Mouse (Mus musculus) heart, adult 18-20 months (tissue): Measurements from ENCODE around the gene Gpx6. TPM values are rescaled to one million over a fixed set of nuclear protein-coding genes. Genes with fewer than 3 reads are reported as not detected.
A peak's percentile ranks its signal among the peaks of the same experiment; 100 is the strongest.

ENCODE experiments used
- DNase-seq, 2 experiments: peaks; one replicate each; pipeline ENCODE4 v3.0.0; 2021 to 2022; ENCODE audit warnings: mixed read lengths in 1 of 2
- total RNA-seq, 2 experiments: library from RNA; stranded (reverse); gene quantifications; 2 replicates each; pipeline ENCODE4 v1.2.3; 2021

Gpx6 gene
- total RNA-seq, 2 experiments from 2014 or later, result not detected

GRCm38 (mm10) chr13:21323405-21323804 lies 11.5 kb downstream of the Gpx6 start:
- DNase-seq, result no peak

GRCm38 (mm10) chr13:21326191-21326590 lies 14.3 kb downstream of the Gpx6 start:
- peak; percentile 7 to 20 for DNase-seq

GRCm38 (mm10) chr13:21326657-21327211 lies 14.8 kb downstream of the Gpx6 start:
- DNase-seq, result peak; percentile 79 to 92

GRCm38 (mm10) chr13:21327424-21327823 lies 15.5 kb downstream of the Gpx6 start:
- DNase-seq, result peak in 1 of 2 experiments; percentile 7

- no peak for DNase-seq
These were observed 34.7 kb downstream of the Gpx6 start, which contains the start of gene Olfr1367 for GRCm38 (mm10) chr13:21346610-21347009. Gene Olfr1367, plus strand, starts transcription at chr13:21346910.

- DNase-seq, result no peak
These were observed 38.7 kb downstream of the Gpx6 start for GRCm38 (mm10) chr13:21350593-21350992.

- peak; percentile 92 to 96 for DNase-seq
These were observed 50.8 kb downstream of the Gpx6 start, which contains the start of gene Zscan12 for GRCm38 (mm10) chr13:21362621-21363248. Gene Zscan12, plus strand, starts transcription at chr13:21362820.

- DNase-seq, result no peak
These were observed 51.8 kb downstream of the Gpx6 start for GRCm38 (mm10) chr13:21363719-21364118.

GRCm38 (mm10) chr13:21366635-21367034 lies 54.7 kb downstream of the Gpx6 start:
- DNase-seq, result no peak

Other genes starting within 250 kb of the Gpx6 start
- gene Olfr1370, start 237.2 kb upstream of the Gpx6 start, total RNA-seq, result not detected
- gene Olfr1369-ps1, start 200.6 kb upstream of the Gpx6 start, total RNA-seq, result not detected
- gene Olfr263, start 182.5 kb upstream of the Gpx6 start, total RNA-seq, result not detected
- gene Olfr1368, start 166.3 kb upstream of the Gpx6 start, total RNA-seq, result not detected
- 10 to 100 TPM; 20.5 to 21.4 TPM for gene Trim27, start 132.7 kb upstream of the Gpx6 start, total RNA-seq
- gene Gpx5, start 19.4 kb upstream of the Gpx6 start, total RNA-seq, result not detected
- gene Olfr1367, start 34.8 kb downstream of the Gpx6 start, total RNA-seq, result not detected
- 1 to 10 TPM; 5.5 to 5.9 TPM for gene Zscan12, start 50.7 kb downstream of the Gpx6 start, total RNA-seq
- gene Zkscan3, start 90.6 kb downstream of the Gpx6 start, total RNA-seq, result 10 to 100 TPM; 28.5 to 31.4 TPM
- under 1 TPM; 0.35 to 0.54 TPM for gene Pgbd1, start 128.9 kb downstream of the Gpx6 start, total RNA-seq
- 10 to 100 TPM; 22.2 to 25.9 TPM for gene Zscan26, start 141.6 kb downstream of the Gpx6 start, total RNA-seq
- gene Nkapl, start 156.4 kb downstream of the Gpx6 start, total RNA-seq, result under 1 TPM; 0.44 to 0.52 TPM
- 1 to 10 TPM in 1 of 2 experiments, under 1 TPM in 1; 0.79 to 1.3 TPM for gene Zkscan4, start 166.8 kb downstream of the Gpx6 start, total RNA-seq
- not detected for gene Gm10065, start 167.3 kb downstream of the Gpx6 start, total RNA-seq
- 10 to 100 TPM; 25.7 to 26.8 TPM for gene AK157302, start 183.1 kb downstream of the Gpx6 start, total RNA-seq
- gene Gm11273, start 189.3 kb downstream of the Gpx6 start, total RNA-seq, result 100 to 1,000 TPM; 222 to 251 TPM
- gene Zkscan8, start 219.0 kb downstream of the Gpx6 start, total RNA-seq, result 10 to 100 TPM in 1 of 2 experiments, 1 to 10 TPM in 1; 9.9 to 10.7 TPM
- not detected for gene Olfr1366, start 230.7 kb downstream of the Gpx6 start, total RNA-seq
- not detected for gene Olfr1535, start 247.8 kb downstream of the Gpx6 start, total RNA-seq